Mouse (Mus musculus) megakaryocyte, embryonic 14.5 days (primary cell): ENCODE results near the gene Gm49601.

Experiments used
- FLI1 ChIP-seq: IDR thresholded peaks from 2 replicates; pipeline ENCODE4 v1.6.1; 2012; ENCODE audit warnings: low read length, inconsistent platforms, mixed read lengths
- GATA1 ChIP-seq: IDR thresholded peaks from 3 replicates; pipeline ENCODE4 v1.6.1; 2012; ENCODE audit warnings: mixed read lengths, low read length, inconsistent platforms, borderline replicate concordance

DNA sequence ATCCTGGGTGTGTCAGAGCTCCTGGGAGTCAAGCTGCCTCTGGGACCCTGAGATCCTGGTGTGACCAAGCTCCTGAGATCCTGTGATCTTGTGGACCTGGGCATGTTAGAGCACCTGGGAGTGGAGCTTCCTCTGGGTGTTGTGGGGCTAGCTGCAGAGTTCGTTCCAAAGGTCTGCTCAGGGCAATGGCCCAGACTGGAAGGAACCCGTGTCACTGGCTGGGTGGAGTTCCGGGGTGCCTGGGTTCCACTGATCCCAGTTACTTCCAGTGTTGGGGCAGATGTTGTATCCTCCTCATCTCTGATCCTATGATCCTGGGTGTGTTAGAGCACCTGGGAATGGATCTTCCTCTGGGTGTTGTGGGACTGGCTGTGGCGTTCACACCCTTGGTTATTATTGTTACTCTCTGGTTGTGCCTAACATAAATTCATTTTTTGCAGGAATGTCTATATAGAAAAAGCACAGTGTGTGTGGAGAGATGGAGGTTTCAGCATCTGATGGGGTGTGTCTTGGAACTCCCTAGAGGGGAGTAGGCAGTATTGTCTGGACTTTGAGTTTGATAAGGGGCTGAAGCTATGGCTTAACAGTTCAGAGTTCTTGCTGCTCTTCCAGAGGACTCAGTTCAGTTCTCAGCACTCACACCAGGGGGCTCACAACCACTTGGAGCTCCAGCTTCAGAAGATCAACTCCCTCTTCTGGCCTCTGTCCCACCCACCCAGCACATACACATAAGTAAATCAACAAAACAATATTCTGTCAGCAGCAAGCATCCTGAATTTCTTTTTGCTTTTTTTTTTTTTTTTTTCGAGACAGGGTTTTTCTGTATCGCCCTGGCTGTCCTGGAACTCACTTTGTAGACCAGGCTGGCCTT, 27.3 kb upstream of the Gm49601 start:
- TF ChIP-seq GATA1 (no peak), FLI1 (no peak)
